Mouse (Mus musculus) layer of hippocampus, postnatal 10 days (tissue): Measurements from ENCODE around the gene 2900092C05Rik. TPM values are rescaled to one million over a fixed set of nuclear protein-coding genes. Genes with fewer than 3 reads are reported as not detected.

ENCODE experiments used
- DNase-seq, 2 experiments: peaks; one replicate each; pipeline ENCODE4 v3.0.0; 2021; ENCODE audit warnings: low spot score in 2 of 2
- long read RNA-seq: library from polyadenylated mRNA; stranded (forward); transcript quantifications from one replicate; pipeline ENCODE4 v2.0.0, GENCODE M21; 2023
- total RNA-seq, 2 experiments: library from RNA; stranded (reverse); gene quantifications; 2 replicates each; pipeline ENCODE4 v1.2.3; 2021

Gene 2900092C05Rik
- total RNA-seq = not detected
- long read RNA-seq = 0 reads

DNA sequence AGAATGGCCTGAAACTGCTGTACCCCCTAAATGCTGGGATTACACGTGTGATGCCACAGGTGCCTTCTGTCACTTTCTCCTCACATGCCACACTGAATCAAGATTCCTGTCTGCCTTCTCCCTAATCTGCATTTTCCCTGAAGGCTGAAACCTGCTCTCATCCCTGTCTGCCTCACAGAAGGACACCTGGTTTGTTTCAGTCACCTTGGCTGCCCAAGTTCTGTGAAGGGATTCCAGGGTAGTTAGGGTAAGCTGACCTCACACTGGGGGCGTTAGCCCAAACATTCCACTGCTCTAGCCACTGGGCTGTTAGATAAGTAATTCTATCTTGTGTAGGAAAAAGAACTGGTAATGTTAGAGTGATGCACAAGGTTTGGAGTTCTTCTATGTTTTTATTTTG lies at the start of gene 2900092C05Rik:
2900092C05Rik (plus strand) TSS at position 301 of the 400 bp plus-strand sequence.
- DNase-seq = no peak

DNA sequence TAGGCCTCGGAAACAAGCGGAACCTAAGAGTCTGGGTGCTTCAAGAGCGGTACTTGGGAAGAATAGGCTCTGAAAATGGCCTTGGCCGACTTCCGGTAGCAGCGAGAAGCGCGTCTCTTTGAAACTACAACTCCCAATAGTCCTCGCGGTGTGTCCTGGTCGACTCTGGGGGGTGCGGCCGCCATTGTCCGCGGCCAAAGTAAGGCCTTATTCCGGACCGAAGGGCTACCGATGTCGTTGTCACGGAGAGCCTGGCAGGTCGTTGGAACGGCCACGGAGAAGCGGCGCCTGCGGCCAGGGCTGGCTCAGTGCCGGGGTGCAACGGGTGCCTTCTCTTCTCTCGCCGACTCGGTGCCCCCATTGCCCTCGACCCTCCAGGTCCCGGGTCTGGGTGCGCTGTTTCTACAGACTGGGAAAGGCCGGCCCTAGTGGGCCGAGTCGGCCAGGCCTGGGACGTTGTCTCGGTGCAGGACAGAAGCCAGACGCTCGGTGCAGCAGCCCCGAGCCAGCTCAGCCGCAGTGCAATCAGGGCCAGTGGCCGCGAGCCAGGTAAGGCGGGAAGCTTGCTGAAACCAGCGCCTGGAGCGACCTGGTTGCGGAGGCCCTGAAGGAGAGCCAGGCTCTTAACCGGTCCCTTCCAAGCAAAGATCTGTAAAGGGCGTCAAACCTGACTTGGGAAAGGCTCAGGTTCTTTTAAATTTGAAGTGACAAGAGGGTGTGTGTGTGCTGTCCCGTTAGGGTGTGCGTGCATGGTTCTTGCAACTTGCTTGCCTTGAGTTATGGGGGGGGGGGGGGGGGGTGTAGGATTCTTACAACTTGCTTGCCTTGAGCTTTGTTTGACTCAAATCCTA lies 33.9 kb upstream of the 2900092C05Rik start, which contains the start of gene Zfp606:
Zfp606 (plus strand) TSS at position 136 of the 851 bp plus-strand sequence.
- peak; percentile 79 to 85 for DNase-seq

DNA sequence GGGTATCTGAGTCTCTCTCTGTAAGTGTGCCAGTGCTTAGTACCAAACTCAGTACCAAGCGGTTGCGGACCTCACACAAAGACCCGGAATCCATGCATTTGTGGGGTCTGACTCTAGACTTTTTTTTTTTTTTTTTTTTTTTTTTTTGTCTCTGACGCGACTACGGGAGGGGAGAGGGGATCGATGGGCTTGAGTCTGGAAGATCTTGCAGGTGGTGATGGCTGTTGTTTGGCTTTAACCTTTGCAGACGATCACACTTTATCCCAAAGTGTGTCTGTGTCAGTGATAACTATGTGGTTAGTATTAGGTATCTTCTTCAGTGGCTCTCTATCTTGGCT lies 33.3 kb upstream of the 2900092C05Rik start:
- DNase-seq = no peak

DNA sequence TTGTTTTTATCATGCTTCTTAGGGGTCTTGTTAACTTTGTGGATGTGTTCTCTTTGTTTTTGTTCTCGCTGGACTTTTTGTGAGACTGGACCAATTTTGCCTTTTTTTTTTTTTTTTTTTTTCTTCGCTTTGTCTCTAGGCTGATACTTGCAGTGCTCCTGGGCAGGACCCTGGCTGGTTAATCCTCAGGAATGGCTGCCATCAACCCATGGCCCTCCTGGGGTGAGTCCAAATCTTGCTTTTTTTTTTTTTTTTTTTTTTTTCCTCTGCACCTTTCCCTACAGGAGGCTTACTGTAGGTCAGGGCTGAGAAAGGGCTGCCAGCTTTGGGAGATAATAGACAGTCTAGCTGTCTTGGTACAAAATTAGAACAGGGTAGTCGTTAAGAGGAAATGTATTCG lies 32.8 kb upstream of the 2900092C05Rik start:
- DNase-seq = no peak

DNA sequence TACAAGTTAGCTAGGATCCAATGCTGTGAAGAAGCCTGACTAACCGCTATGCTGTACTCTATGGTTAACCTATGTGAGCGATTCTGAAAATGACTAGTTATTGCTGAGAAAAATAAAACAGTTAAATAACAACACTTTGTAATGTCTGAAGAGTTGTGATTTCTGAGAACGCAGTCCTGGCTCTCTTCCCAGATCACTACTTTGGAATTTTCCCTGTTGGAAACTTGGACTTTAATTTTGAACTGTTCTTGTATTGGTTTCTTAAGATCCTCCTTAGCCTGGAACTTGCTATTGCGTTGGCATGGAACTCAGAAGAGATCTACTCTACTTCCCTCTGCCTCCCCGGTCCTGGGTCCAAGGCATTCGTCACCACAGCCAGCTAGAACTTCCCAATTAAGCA lies 28.5 kb upstream of the 2900092C05Rik start:
- no peak for DNase-seq

DNA sequence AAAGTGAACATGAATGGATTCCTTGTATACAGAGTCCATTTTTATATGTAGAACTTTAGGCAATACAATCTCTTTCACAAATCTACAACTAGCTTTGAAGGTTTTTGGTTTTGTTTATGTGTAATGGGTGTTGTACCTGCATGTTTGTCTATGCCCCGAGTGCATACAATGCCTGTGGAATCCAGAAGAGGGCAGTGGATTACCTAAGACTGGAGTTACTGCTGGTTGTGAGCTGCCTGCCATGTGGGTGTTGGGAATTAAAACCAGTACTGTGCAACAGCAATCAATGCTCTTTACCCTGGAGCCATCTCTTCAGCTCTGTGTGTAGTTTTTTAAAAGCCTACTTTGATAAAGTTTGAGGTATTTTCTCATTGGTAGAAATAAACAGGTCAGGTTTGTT lies 26.4 kb upstream of the 2900092C05Rik start:
- no peak for DNase-seq

DNA sequence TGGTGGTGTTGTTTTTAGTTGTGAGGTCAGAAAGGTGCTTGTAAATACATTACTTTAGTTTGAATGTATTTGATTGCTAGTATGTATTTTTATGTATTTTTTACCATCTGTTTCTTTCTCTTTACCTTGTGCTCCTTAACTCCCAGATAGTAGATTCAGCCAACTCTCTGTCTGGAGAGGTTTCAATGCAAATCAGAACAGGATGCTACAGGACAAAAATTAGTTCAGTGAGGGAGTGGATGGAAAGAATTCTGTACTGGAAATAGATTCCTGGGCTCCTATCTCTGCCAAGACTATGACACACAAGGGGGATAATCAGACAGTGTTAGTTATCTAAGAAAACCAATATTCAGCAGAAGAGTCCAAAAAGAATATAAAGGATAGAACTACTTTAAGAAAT lies 25.6 kb upstream of the 2900092C05Rik start:
- DNase-seq = no peak

DNA sequence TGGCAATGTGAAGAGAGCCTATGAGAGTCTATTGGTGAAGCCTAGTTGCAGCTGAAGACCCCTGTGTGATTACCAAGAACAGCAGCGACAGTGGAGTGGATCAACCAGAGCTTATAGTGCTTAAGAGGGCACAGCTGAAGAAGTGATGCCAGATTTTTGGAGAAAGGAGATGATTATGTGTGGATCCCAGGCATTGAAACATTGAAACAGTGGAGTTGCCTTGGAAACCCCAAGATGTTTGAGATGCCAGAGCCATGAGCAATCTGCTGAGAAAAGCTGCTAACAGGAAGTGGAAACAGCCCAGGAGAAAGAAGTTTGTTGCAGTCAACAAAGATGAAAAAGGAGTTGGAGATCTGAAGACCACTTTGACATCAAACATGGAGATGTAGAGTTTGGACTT lies 1.4 kb upstream of the 2900092C05Rik start:
- no peak for DNase-seq

Other genes starting within 250 kb of the 2900092C05Rik start
- gene Vmn1r81, start 244.2 kb upstream of the 2900092C05Rik start, total RNA-seq = under 1 TPM; 0.02 to 0.04 TPM
- gene Vmn1r82, start 212.1 kb upstream of the 2900092C05Rik start, total RNA-seq = not detected
- gene Vmn1r83, start 183.0 kb upstream of the 2900092C05Rik start, total RNA-seq = not detected
- not detected for gene Vmn1r84, start 143.2 kb upstream of the 2900092C05Rik start, total RNA-seq
- gene Zfp551, start 89.8 kb upstream of the 2900092C05Rik start, total RNA-seq = 1 to 10 TPM; 7.8 to 8.5 TPM
- 10 to 100 TPM; 16.2 to 17.7 TPM for gene Zfp606, start 34.2 kb upstream of the 2900092C05Rik start, total RNA-seq
- under 1 TPM; 0.02 to 0.05 TPM for gene Vmn2r53, start 96.3 kb downstream of the 2900092C05Rik start, total RNA-seq
- not detected for gene Vmn2r54, start 127.8 kb downstream of the 2900092C05Rik start, total RNA-seq
- not detected for gene Vmn2r55, start 172.5 kb downstream of the 2900092C05Rik start, total RNA-seq
- under 1 TPM; 0.07 to 0.09 TPM for gene Vmn2r56, start 222.5 kb downstream of the 2900092C05Rik start, total RNA-seq